Mouse (Mus musculus) lung, embryonic 16.5 days (tissue): ENCODE results near the gene Syt13. TPM values are rescaled to one million over a fixed set of nuclear protein-coding genes. Genes with fewer than 3 reads are reported as not detected.
A peak's percentile ranks its signal among the peaks of the same experiment; 100 is the strongest.

ENCODE experiments used
- ATAC-seq: fragments of 200-750 bp; cut with Nextera tagmentation; 2 replicates; pipeline ENCODE4 v1.8.0; 2017; ENCODE audit warnings: low read depth, mild to moderate bottlenecking, moderate library complexity
- H3K27ac ChIP-seq: fragments of 300-500 bp; sonication (generic); 2 replicates; pipeline ENCODE4 v1.5.1; 2014; ENCODE audit warnings: mild to moderate bottlenecking, control low read depth, low read length
- H3K27me3 ChIP-seq: fragments of 300-500 bp; sonication (generic); 2 replicates; pipeline ENCODE4 v1.6.1; 2014; ENCODE audit warnings: low read depth, low read length, mixed read lengths; ENCODE audit not compliant: control insufficient read depth, insufficient read depth
- H3K36me3 ChIP-seq: fragments of 300-500 bp; sonication (generic); 2 replicates; pipeline ENCODE4 v1.6.1; 2014; ENCODE audit warnings: low read length; ENCODE audit not compliant: control insufficient read depth, insufficient read depth
- H3K4me1 ChIP-seq: fragments of 300-500 bp; sonication (generic); replicated peaks from 2 replicates; pipeline ENCODE4 v1.6.1; 2014; ENCODE audit warnings: low read length, mixed read lengths; ENCODE audit not compliant: control insufficient read depth, insufficient read depth
- H3K4me2 ChIP-seq: fragments of 300-500 bp; sonication (generic); 2 replicates; pipeline ENCODE4 v1.6.1; 2014; ENCODE audit warnings: low read depth, low read length, control low read depth
- H3K4me3 ChIP-seq: fragments of 300-500 bp; sonication (generic); 2 replicates; pipeline ENCODE4 v1.5.1; 2014; ENCODE audit warnings: mild to moderate bottlenecking, low read length, control low read depth
- H3K9ac ChIP-seq: fragments of 300-500 bp; sonication (generic); 2 replicates; pipeline ENCODE4 v1.6.1; 2014; ENCODE audit warnings: low read length, control low read depth
- H3K9me3 ChIP-seq: fragments of 300-500 bp; sonication (generic); 2 replicates; pipeline ENCODE4 v1.6.1; 2016; ENCODE audit warnings: low read length; ENCODE audit not compliant: control insufficient read depth
- WGBS: fragments of 180-500 bp; shearing (Covaris S2); extraction: QIAGEN DNeasy Blood & Tissue Kit; methylation state at CpG from one replicate; pipeline ENCODE4 v1.1.7; 2014; 5-methylcytosine and 5-hydroxymethylcytosine counted together
- polyA plus RNA-seq: library from polyadenylated mRNA; unstranded; fragments of >200 nt; fragmentation: Nextera tagmentation; extraction: Ambion mirVana; gene quantifications from 2 replicates; pipeline ENCODE4 v1.2.1, GENCODE M21; 2015

The Syt13 gene
- polyA plus RNA-seq: 3.4 and 3.5 TPM in 2 replicates

DNA sequence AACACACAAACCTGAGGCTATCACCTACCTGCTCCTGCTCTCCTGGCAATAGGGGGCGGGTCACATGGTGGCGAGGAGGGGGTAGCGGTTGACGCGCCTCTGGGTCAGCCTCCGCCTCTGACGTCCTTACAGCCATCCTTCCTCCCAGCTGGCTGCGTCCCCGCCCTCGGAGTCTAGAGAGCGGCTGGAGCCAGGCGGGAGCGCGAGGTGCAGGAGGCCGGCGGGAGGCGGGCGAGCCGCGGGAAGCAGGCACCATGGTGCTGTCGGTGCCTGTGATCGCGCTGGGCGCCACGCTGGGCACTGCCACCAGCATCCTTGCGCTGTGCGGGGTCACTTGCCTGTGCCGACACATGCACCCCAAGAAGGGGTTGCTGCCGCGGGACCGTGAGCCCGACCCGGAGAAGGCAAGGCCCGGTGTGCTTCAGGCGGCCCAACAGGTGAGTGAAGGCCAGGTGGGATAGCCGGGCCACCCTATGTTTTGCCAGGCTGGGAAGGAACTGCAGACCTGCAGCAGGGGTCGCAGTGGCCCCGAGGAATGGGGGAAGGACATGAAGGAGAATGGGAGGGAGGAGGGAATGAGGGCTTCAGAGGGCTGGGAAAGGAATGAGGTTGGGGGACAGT, at the start of gene Syt13:
Gene Syt13 (plus strand): TSS at position 166 of the 621 bp plus-strand sequence.
- peak within 1 kb of the TSS; percentile 55 for H3K9ac ChIP-seq
- peaks cover 30% of the 10 kb centered on the region for H3K27me3 ChIP-seq
- ATAC-seq: peak; percentile 82
- under 1% methylated on average over 35 of the region's 38 CpGs for WGBS
- H3K4me1 ChIP-seq: peaks cover 25% of the 10 kb centered on the region
- no peaks in the 10 kb centered on the region for H3K36me3 ChIP-seq
- H3K4me3 ChIP-seq: peak within 1 kb of the TSS; percentile 47
- no peak within 1 kb of the TSS for H3K27ac ChIP-seq
- peak within 1 kb of the TSS; percentile 72 for H3K4me2 ChIP-seq
- H3K9me3 ChIP-seq: no peaks in the 10 kb centered on the region

DNA sequence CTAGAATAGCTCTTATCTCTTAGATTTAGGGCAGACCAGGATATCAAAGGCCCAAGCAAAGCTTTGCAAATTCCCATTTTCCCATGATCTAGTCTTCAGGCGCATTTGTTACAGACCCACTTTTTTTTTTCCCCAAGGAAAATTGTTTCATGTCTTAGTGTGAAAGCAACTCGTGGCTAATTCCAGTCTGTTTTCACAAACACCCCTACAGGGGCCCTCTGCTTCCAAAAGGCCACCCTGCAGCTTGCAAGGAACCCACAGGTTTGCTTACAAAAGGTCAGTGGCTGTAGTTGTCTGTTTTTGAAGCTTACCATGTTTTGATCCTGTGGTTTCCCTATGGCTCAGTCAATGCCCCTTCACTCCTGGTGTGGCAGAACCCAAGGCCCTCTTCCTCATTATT, 48.3 kb upstream of the Syt13 start:
- H3K27ac ChIP-seq: no peak overlapping the region
- no peaks in the 10 kb centered on the region for H3K36me3 ChIP-seq
- H3K9ac ChIP-seq: no peak overlapping the region
- H3K4me2 ChIP-seq: no peak overlapping the region
- no peaks in the 10 kb centered on the region for H3K27me3 ChIP-seq
- no peak overlapping the region for H3K4me3 ChIP-seq
- H3K9me3 ChIP-seq: no peaks in the 10 kb centered on the region
- H3K4me1 ChIP-seq: no peaks in the 10 kb centered on the region
- 13% methylated on average over 2 of the region's 2 CpGs for WGBS
- ATAC-seq: no peak

DNA sequence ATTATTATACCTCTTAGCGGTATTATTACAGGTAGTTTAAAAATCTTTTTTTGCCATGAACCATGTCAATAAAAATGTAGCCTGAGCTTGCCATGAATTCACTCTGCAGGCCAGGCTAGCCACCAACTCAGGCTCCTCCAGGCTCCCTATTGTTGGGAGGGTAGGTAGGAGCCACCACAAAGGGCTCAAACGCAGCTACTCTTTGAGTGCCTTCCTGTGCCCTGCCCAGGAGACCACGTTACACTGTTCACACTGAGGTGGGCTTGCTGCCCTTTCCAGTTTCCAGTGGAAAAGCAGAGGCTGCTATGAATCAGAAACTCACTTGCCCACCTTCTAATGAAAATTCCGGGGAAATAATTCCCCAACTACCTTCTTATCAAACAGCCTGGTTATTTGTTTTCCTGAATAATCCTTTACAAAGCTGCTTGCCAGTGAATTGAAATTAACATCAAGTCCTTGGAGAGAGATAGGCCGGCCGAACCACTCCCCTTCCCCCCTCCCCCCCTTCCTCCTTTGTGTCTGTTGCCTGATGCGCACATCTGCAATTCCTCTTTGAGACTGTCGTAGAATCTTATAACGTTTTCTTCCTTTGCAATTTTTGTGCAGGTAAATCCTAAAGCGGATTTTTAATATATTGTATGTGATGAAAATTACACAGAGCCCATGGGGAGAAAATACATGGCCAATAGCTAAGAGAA, 44.6 kb upstream of the Syt13 start:
- H3K4me1 ChIP-seq: no peaks in the 10 kb centered on the region
- H3K9me3 ChIP-seq: no peaks in the 10 kb centered on the region
- H3K9ac ChIP-seq: no peak overlapping the region
- no peak overlapping the region for H3K27ac ChIP-seq
- ATAC-seq: no peak
- H3K4me3 ChIP-seq: no peak overlapping the region
- no peaks in the 10 kb centered on the region for H3K27me3 ChIP-seq
- H3K36me3 ChIP-seq: no peaks in the 10 kb centered on the region
- no peak overlapping the region for H3K4me2 ChIP-seq
- WGBS: 25% methylated on average over 10 of the region's 10 CpGs

DNA sequence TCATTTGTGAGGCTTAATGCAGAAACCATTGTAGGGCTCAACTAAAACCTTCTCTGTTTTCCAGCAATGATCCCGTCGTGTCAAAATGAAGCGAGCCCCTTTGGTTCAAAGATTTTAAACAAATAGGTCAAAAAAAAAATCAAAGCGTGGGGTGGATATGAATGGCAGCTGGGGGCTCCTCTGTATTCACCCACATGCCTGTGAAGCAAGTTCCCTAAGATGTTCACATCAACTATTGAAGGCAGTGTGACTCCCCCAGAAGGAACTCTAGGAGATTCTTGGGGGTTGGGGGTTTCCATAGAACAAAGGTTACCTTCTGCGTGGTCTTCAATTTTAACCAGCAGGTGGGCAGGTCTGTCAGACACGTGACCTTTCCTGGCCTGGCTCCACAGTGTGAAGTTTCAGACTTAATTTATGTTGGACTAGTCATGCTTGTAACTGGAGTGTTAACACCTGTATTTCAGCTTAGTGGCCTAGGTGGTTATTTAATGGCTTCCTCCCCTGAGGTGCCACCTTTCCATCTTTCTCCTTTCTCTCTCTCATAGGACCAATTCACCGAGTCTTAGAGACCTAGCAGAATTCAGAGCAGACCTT, 43.7 kb upstream of the Syt13 start:
- WGBS: 51% methylated on average over 7 of the region's 7 CpGs
- H3K9ac ChIP-seq: no peak overlapping the region
- H3K27ac ChIP-seq: no peak overlapping the region
- ATAC-seq: no peak
- H3K36me3 ChIP-seq: no peaks in the 10 kb centered on the region
- H3K4me2 ChIP-seq: no peak overlapping the region
- H3K9me3 ChIP-seq: no peaks in the 10 kb centered on the region
- H3K4me3 ChIP-seq: no peak overlapping the region
- H3K4me1 ChIP-seq: no peaks in the 10 kb centered on the region
- no peaks in the 10 kb centered on the region for H3K27me3 ChIP-seq

DNA sequence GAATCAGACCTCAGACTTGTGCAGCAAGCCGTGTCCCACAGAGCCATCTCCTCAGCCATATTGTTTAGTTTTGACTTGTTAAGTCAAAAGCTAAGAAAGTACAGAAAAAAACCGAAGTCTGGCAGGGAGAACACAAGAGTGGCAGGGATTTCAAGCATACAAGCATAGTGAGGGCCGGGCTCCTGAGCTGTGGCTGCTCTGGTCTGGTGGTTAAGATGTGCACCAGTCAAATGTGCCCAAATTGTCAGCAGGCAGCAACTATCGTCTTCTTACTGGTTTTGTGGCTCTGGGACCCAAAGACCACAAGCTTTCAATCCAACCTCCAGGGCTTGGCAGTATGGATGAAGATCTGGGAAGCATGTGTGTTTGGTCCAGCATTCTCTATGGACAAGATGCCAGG, 42.2 kb upstream of the Syt13 start:
- Histone ChIP-seq H3K9me3 (no peaks in the 10 kb centered on the region), H3K4me3 (no peak overlapping the region), H3K36me3 (no peaks in the 10 kb centered on the region), H3K9ac (no peak overlapping the region), H3K4me1 (no peaks in the 10 kb centered on the region), H3K4me2 (no peak overlapping the region), H3K27ac (no peak overlapping the region), H3K27me3 (no peaks in the 10 kb centered on the region)
- 72% methylated on average over 4 of the region's 4 CpGs for WGBS
- ATAC-seq: no peak

DNA sequence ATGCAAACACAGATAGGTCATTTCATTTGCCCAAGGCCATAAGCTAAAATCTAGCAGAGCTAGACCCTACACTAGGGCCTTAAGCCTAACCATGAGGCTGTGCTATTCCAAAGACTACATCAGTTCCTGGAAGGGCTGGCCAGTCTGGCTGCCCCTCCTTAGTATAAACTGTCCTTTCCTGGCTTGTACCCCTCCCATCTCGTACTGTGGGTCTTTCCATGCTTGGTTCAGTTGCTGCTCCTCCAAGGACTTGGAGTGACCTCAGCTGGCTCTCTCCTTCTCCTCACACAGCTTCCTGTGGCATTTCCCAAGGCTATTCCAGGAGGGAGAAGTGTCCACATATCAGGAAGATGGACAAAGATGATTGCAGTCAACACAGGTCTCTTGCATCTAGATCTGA, 40.3 kb upstream of the Syt13 start:
- no peak for ATAC-seq
- Histone ChIP-seq H3K27me3 (no peaks in the 10 kb centered on the region), H3K9me3 (no peaks in the 10 kb centered on the region), H3K36me3 (no peaks in the 10 kb centered on the region), H3K4me2 (no peak overlapping the region), H3K4me1 (no peaks in the 10 kb centered on the region), H3K4me3 (no peak overlapping the region), H3K9ac (no peak overlapping the region), H3K27ac (no peak overlapping the region)
- WGBS: 50% methylated on average over 1 of the region's 1 CpGs

DNA sequence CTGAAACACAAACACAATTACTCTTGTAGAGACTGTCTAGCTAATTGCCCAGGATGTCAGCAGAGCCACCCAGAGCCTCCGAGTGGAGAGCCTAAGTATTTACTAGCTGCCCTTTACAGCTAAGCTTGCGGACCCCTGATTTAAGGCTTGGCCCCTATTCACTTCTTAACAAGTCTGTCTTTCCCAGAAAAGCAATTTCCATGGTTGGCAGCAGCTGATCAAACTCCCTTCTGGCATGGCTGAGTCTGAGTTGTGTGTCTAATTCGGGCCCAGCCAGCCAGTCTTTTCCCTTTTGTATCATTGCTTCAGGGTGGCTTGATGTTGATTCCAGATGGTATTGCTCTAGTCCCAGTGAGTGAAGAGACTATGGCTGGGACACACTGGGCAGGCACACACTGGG, 37.4 kb upstream of the Syt13 start:
- Histone ChIP-seq H3K4me1 (no peaks in the 10 kb centered on the region), H3K4me3 (no peak overlapping the region), H3K36me3 (no peaks in the 10 kb centered on the region), H3K27ac (no peak overlapping the region), H3K9me3 (no peaks in the 10 kb centered on the region), H3K9ac (no peak overlapping the region), H3K27me3 (no peaks in the 10 kb centered on the region), H3K4me2 (no peak overlapping the region)
- no peak for ATAC-seq
- 62% methylated on average over 3 of the region's 3 CpGs for WGBS

DNA sequence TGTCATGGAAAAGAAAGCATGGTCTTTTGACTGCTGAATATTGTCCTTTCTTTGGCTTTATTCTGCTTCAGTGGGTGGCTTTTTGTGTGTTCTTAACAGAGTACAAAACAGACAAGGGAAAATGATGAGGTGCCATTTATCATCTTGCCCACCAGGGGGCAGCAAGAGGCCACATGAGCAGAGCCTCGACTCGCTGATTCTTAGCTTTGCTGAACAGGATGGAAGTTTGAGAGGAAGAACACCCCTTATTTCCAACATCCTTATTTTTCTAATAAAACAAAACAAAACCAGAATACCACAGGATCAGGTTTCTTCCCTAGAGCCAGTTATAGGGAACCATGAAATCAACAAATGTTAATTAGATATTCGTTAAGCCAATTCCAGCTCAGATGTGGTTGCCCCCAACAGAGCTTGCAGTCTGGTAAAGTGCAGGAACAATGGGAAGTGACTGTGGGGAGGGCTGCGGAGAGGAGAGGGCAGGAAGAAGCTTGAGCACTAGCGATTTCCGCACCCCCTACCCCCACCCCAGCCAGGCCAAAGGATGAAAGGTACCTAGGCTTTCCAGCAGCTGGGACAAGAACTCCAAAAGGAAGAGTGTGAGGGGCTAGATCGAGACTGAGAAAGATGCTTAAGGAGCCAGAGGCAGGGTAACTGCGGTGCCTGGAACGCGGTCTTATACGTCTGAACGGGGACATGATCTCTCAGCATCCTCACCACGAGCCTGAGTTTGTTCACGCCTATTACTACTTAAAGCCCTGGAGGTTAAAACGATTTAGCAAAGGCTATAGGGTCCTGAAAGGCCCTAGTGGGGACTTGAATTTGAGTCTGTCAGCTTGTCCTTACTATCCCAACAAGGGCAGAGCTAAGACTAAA, 31.6 kb upstream of the Syt13 start:
- peaks cover 10% of the 10 kb centered on the region for H3K4me1 ChIP-seq
- H3K9me3 ChIP-seq: no peaks in the 10 kb centered on the region
- no peaks in the 10 kb centered on the region for H3K27me3 ChIP-seq
- H3K36me3 ChIP-seq: no peaks in the 10 kb centered on the region
- no peak overlapping the region for H3K9ac ChIP-seq
- no peak overlapping the region for H3K27ac ChIP-seq
- peak overlapping the region; percentile 10 for H3K4me2 ChIP-seq
- ATAC-seq: peak; percentile 62; the same call in 1 of the 2 replicates
- WGBS: 4% methylated on average over 15 of the region's 15 CpGs
- H3K4me3 ChIP-seq: no peak overlapping the region

DNA sequence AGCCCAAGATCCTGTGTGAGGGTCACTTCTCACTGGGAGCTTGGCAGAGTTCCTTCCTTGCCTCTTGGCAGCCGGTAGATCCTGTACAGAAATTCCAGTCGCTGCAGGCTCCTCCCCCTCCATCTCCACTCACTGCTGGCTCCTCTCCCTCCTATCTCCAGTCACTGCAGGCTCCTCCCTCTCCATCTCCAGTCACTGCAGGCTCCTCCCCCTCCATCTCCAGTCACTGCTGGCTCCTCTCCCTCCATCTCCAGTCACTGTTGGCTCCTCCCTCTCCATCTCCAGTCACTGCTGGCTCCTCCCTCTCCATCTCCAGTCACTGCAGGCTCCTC, 31.0 kb upstream of the Syt13 start:
- ATAC-seq: peak; percentile 79
- WGBS: 4% methylated on average over 2 of the region's 2 CpGs
- Histone ChIP-seq H3K9ac (no peak overlapping the region), H3K27ac (no peak overlapping the region), H3K4me1 (peaks cover 10% of the 10 kb centered on the region), H3K27me3 (no peaks in the 10 kb centered on the region), H3K9me3 (no peaks in the 10 kb centered on the region), H3K4me3 (no peak overlapping the region), H3K36me3 (no peaks in the 10 kb centered on the region), H3K4me2 (peak overlapping the region; percentile 10; the same call in 1 of the 2 replicates)
